Mouse (Mus musculus) CH12F3 (cell line): ENCODE measurements around the gene Ryr2.
"Not testable (repeated sequence)": the region's sequence is repeated elsewhere in the genome, so short reads cannot be mapped to it uniquely, and the experiment has no call there.

Experiments
- in situ Hi-C: fragments of 300-500 bp; cut with MboI; formaldehyde crosslinking; loops from 2 replicates; pipeline ENCODE4 v1.14.3; 2020; ENCODE audit warnings: low sequenced_read_pairs

The Ryr2 gene

GRCm38 (mm10) chr13:11891115-11891514 lies 215.6 kb downstream of the Ryr2 start:
- in situ Hi-C loops: no loop called here

- in situ Hi-C loops: no loop called here
Measured at GRCm38 (mm10) chr13:11884175-11884574, 222.6 kb downstream of the Ryr2 start.

GRCm38 (mm10) chr13:11882359-11882758 lies 224.4 kb downstream of the Ryr2 start:
- in situ Hi-C loops: no loop called here

- in situ Hi-C loops: no loop called here
Measured at GRCm38 (mm10) chr13:11880503-11881227, 226.1 kb downstream of the Ryr2 start.

- in situ Hi-C loops: no loop called here
Measured at GRCm38 (mm10) chr13:11879037-11879436, 227.7 kb downstream of the Ryr2 start.

- in situ Hi-C loops: no loop called here
Measured at GRCm38 (mm10) chr13:11874852-11875251, 231.9 kb downstream of the Ryr2 start.

- in situ Hi-C loops: no loop called here
Measured at GRCm38 (mm10) chr13:11869971-11870370, 236.8 kb downstream of the Ryr2 start.

GRCm38 (mm10) chr13:11869486-11869885 lies 237.3 kb downstream of the Ryr2 start:
- in situ Hi-C loops: no loop called here

- in situ Hi-C loops: no loop called here
Measured at GRCm38 (mm10) chr13:11868979-11869378, 237.8 kb downstream of the Ryr2 start.

GRCm38 (mm10) chr13:11868056-11868455 lies 238.7 kb downstream of the Ryr2 start:
- in situ Hi-C loops: no loop called here

- in situ Hi-C loops: no loop called here
Measured at GRCm38 (mm10) chr13:11865261-11865660, 241.5 kb downstream of the Ryr2 start.

GRCm38 (mm10) chr13:11851691-11852090 lies 255.1 kb downstream of the Ryr2 start:
- in situ Hi-C loops: no loop called here

GRCm38 (mm10) chr13:11843889-11844288 lies 262.9 kb downstream of the Ryr2 start:
- in situ Hi-C loops: no loop called here

GRCm38 (mm10) chr13:11837870-11838269 lies 268.9 kb downstream of the Ryr2 start:
- in situ Hi-C loops: no loop called here

GRCm38 (mm10) chr13:11837152-11837551 lies 269.6 kb downstream of the Ryr2 start:
- in situ Hi-C loops: no loop called here

- in situ Hi-C loops: no loop called here
Measured at GRCm38 (mm10) chr13:11836304-11837078, 270.3 kb downstream of the Ryr2 start.

- in situ Hi-C loops: no loop called here
Measured at GRCm38 (mm10) chr13:11831210-11831609, 275.5 kb downstream of the Ryr2 start.

GRCm38 (mm10) chr13:11825563-11826226 lies 281.1 kb downstream of the Ryr2 start:
- in situ Hi-C loops: no loop called here

- in situ Hi-C loops: no loop called here
Measured at GRCm38 (mm10) chr13:11818723-11819122, 288.0 kb downstream of the Ryr2 start.

GRCm38 (mm10) chr13:11809365-11809764 lies 297.4 kb downstream of the Ryr2 start:
- in situ Hi-C loops: not testable (repeated sequence)

- in situ Hi-C loops: no loop called here
Measured at GRCm38 (mm10) chr13:11792536-11792935, 314.2 kb downstream of the Ryr2 start.

GRCm38 (mm10) chr13:11790536-11790935 lies 316.2 kb downstream of the Ryr2 start:
- in situ Hi-C loops: no loop called here
